Comparison of ENCODE assay signal across 10 mouse cellular contexts in genomic region chr3:49093818-49094680, GRCm38 (mm10).
DNase-seq lines count a peak whose midpoint lies in the region; ATAC-seq and TF ChIP-seq lines count a peak whose summit lies in the region.
"Had no signal": no experiment of that assay in that cellular context is flagged by ENCODE, and none has a peak within 500 bp of the region (broad histone marks: within the 10 kb centered on the region; RNA-seq: fewer than 3 reads in every experiment).

No protein-coding gene starts in this region.

- H3K9ac ChIP-seq in heart, embryonic 12.5 days = no peak overlapping the region
- no peak overlapping the region for H3K9ac ChIP-seq in neural tube, embryonic 12.5 days

- no peaks in the 10 kb centered on the region for H3K4me1 ChIP-seq in heart, embryonic 12.5 days (replicated peaks)
- H3K4me1 ChIP-seq in cortical plate, adult 2 months (ENCODE audit: control insufficient read depth, insufficient read depth, low read length) = no peaks in the 10 kb centered on the region
- H3K4me1 ChIP-seq in kidney, adult 2 months (ENCODE audit: control insufficient read depth, insufficient read depth, low read length) = no peaks in the 10 kb centered on the region
- no peaks in the 10 kb centered on the region for H3K4me1 ChIP-seq in neural tube, embryonic 12.5 days

- WGBS in heart, embryonic 12.5 days = 26% methylated on average over 11 of the region's 11 CpGs
- WGBS in kidney, adult 2 months = 29% methylated on average over 11 of the region's 11 CpGs
- 33% methylated on average over 11 of the region's 11 CpGs for WGBS in neural tube, embryonic 12.5 days

- no peak for ATAC-seq in heart, embryonic 12.5 days (ENCODE audit: insufficient number of reproducible peaks, low FRiP score)
- ATAC-seq in neural tube, embryonic 12.5 days (ENCODE audit: low FRiP score, low read depth) = peak; percentile 80

- intact Hi-C loops in gastrocnemius, adult 2 months (cut with DNase I) = loop anchor here (2.0 to 10.0 kb wide), 2 partner anchors 1027 to 1211 kb away; no protein-coding TSS in a partner anchor
- intact Hi-C loops in left cerebral cortex, postnatal 4 days (cut with DNase I) = loop anchor here (5.0 to 10.0 kb wide), 5 partner anchors 661 to 1811 kb away; partner anchors contain the start of gene Pcdh18

- no peaks in the 10 kb centered on the region for H3K27me3 ChIP-seq in heart, embryonic 12.5 days (replicated peaks)
- no peaks in the 10 kb centered on the region for H3K27me3 ChIP-seq in kidney, adult 2 months (replicated peaks; ENCODE audit: control insufficient read depth, insufficient read depth, low read length)
- H3K27me3 ChIP-seq in neural tube, embryonic 12.5 days (replicated peaks) = no peaks in the 10 kb centered on the region
- H3K27me3 ChIP-seq: CH12.LX had no signal

- H3K36me3 ChIP-seq in heart, embryonic 12.5 days = no peaks in the 10 kb centered on the region
- H3K36me3 ChIP-seq in kidney, adult 2 months (ENCODE audit: control insufficient read depth, insufficient read depth, low read length) = no peaks in the 10 kb centered on the region
- no peaks in the 10 kb centered on the region for H3K36me3 ChIP-seq in neural tube, embryonic 12.5 days

- no peak for TF ChIP-seq POLR2A in cortical plate, adult 2 months (IDR thresholded peaks at IDR 0.05; ENCODE audit: extremely low read depth, insufficient read depth, low read length)
- no peak for TF ChIP-seq POLR2A in kidney, adult 2 months (IDR thresholded peaks at IDR 0.05; ENCODE audit: low read depth, low read length)

- no peaks in the 10 kb centered on the region for H3K9me3 ChIP-seq in heart, embryonic 12.5 days (replicated peaks)
- H3K9me3 ChIP-seq in neural tube, embryonic 12.5 days = no peaks in the 10 kb centered on the region

- no peak overlapping the region for H3K4me3 ChIP-seq in heart, embryonic 12.5 days
- H3K4me3 ChIP-seq in cortical plate, adult 2 months (ENCODE audit: insufficient read depth, low read length) = no peak overlapping the region
- 0 out of 2 replicates have a peak overlapping the region, but pooled peaks have one; percentile 7 for H3K4me3 ChIP-seq in gastrocnemius, adult 2 months
- H3K4me3 ChIP-seq in kidney, adult 2 months (ENCODE audit: insufficient read depth, low read depth, low read length) = no peak overlapping the region
- no peak overlapping the region for H3K4me3 ChIP-seq in neural tube, embryonic 12.5 days

- DNase-seq in heart, adult 8-10 months (ENCODE audit: low spot score) = peak; percentile 47
- DNase-seq in gastrocnemius, adult 2 months = peak; percentile 39
- DNase-seq in kidney, adult 2 months = peak; percentile 48
- DNase-seq in left cerebral cortex, postnatal 4 days = peak; percentile 54
- peak; percentile 46 for DNase-seq in urinary bladder, postnatal 14 days (ENCODE audit: low spot score)

- peak; percentile 87 for TF ChIP-seq CTCF in cortical plate, adult 2 months (IDR thresholded peaks at IDR 0.05; ENCODE audit: extremely low read depth, insufficient read depth, low read length)
- peak; percentile 88 for TF ChIP-seq CTCF in gastrocnemius, adult 2 months (IDR thresholded peaks at IDR 0.05)
- peak; percentile 66 for TF ChIP-seq CTCF in kidney, adult 2 months (conservative IDR thresholded peaks at IDR 0.05; ENCODE audit: insufficient read depth, insufficient read length, low read depth, low read length)

- no peak overlapping the region for H3K27ac ChIP-seq in heart, embryonic 12.5 days (ENCODE audit: poor library complexity, severe bottlenecking)
- no peak overlapping the region for H3K27ac ChIP-seq in cortical plate, adult 2 months (ENCODE audit: insufficient read depth, low read length)
- no peak overlapping the region for H3K27ac ChIP-seq in gastrocnemius, adult 2 months
- H3K27ac ChIP-seq in kidney, adult 2 months (ENCODE audit: insufficient read depth, low read depth, low read length) = no peak overlapping the region
- no peak overlapping the region for H3K27ac ChIP-seq in neural tube, embryonic 12.5 days
- H3K27ac ChIP-seq: macrophage had no signal

- H3K4me2 ChIP-seq in heart, embryonic 12.5 days = no peak overlapping the region
- H3K4me2 ChIP-seq in neural tube, embryonic 12.5 days (replicated peaks) = no peak overlapping the region
